Mouse (Mus musculus): ENCODE results near the gene Rimkla. TPM values are rescaled to one million over a fixed set of nuclear protein-coding genes. Genes with fewer than 3 reads are reported as not detected.

Rimkla gene
- total RNA-seq, 4 experiments from 2014 or later, result not detected

DNA sequence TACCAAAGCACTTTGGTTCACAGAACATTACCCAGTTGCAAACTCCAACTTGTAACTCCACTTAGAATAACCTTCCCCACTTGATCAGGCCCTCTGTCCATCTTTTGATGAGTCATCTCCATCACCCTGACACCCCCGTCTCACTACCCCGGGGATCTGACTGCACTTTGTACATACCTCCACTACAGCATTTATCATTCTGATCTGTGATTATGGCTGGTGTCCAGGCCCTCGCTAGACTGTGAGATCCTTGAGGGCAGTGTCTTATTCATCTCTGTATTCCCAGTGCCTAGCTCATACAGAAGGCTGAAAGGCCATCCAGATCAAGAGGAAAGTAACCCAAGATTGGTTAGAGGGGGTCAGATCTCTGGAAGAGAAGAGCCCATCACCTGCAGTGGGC, 71.2 kb downstream of the Rimkla start:
- no peak for DNase-seq (ENCODE audit: low spot score in 2 of 2)

DNA sequence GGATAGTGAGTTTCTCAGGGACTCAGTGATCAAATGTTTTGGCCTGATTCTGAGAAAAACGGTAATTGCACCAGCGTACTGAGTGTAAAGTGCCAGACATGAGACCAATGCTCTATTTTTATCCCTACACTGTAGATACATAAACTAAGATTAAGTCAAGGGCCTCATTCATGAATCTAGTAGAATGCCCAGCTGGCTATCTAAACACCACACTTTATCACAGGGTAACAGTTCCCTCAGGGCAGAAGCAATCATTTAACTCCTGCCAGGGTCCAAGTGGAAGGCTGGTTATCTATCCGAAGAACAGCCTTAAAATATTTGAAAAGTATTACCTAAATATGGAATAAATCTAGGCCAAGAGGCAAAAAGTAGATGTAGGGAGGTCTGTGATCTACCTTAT, 74.5 kb downstream of the Rimkla start:
- no peak for DNase-seq (ENCODE audit: low spot score in 2 of 2)

DNA sequence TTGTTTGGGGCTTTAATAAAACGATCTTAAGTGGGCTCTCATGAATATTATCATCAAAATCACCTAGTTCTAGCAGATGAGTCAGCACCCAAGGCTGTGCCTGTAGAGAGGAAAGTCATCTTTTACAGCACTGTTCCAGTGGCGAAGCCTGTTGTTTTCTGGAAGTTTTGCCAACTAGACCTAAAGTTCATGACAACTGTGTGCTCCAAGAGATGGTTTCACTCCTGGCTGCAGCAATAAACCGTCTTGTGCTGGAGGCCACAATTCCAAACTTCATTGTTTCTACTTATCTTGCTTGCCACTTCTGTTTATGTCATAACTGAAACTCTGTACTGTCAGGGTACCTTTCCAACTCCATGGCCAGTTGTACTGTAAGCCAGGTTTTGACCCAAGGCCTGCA, 75.2 kb downstream of the Rimkla start:
- no peak for DNase-seq (ENCODE audit: low spot score in 2 of 2)

Other genes starting within 250 kb of the Rimkla start
- 1 to 10 TPM in 2 of 4 experiments, under 1 TPM in 2; 0.46 to 1.1 (median 0.95) TPM for gene Cldn19, start 237.2 kb downstream of the Rimkla start, total RNA-seq (2022)
- 100 to 1,000 TPM; 604 to 694 (median 660) TPM for gene Ybx1, start 198.0 kb downstream of the Rimkla start, total RNA-seq (2022)
- gene Ppih, start 172.1 kb downstream of the Rimkla start, total RNA-seq (2022), result 10 to 100 TPM in 1 of 4 experiments, 1 to 10 TPM in 3; 6.3 to 10.0 (median 7.4) TPM
- under 1 TPM in 1 of 4 experiments, not detected in 3; 0.29 TPM for gene Ccdc30, start 77.1 kb downstream of the Rimkla start, total RNA-seq (2022)
- gene Ppcs, start 70.2 kb downstream of the Rimkla start, total RNA-seq (2022), result 1 to 10 TPM; 3.7 to 6.7 (median 4.8) TPM
- gene Zmynd12, start 69.8 kb downstream of the Rimkla start, total RNA-seq (2022), result not detected
- gene Foxj3, start 44.4 kb upstream of the Rimkla start, total RNA-seq (2022), result 10 to 100 TPM; 30.0 to 33.6 (median 31.3) TPM
- gene Frg2f1, start 46.9 kb upstream of the Rimkla start, total RNA-seq (2022), result 1 to 10 TPM; 3.6 to 4.9 (median 4.4) TPM
- not detected for gene Guca2a, start 145.1 kb upstream of the Rimkla start, total RNA-seq (2022)
- not detected for gene Guca2b, start 166.3 kb upstream of the Rimkla start, total RNA-seq (2022)
- gene Hivep3, start 241.2 kb upstream of the Rimkla start, total RNA-seq (2022), result 1 to 10 TPM; 2.9 to 4.5 (median 3.9) TPM